Mouse (Mus musculus) layer of hippocampus, postnatal 36 days (tissue): ENCODE data around the gene Ptpdc1. TPM values are rescaled to one million over a fixed set of nuclear protein-coding genes. Genes with fewer than 3 reads are reported as not detected.
A peak's percentile ranks its signal among the peaks of the same experiment; 100 is the strongest.

Experiments
- DNase-seq, 2 experiments: peaks; one replicate each; pipeline ENCODE4 v3.0.0; 2022
- microRNA-seq, 2 experiments: library from miRNA; unstranded; fragments of <30 nt; microRNA quantifications; one replicate each; pipeline ENCODE4 v1.2.0; 2021
- total RNA-seq, 2 experiments: library from RNA; stranded (reverse); gene quantifications; 2 replicates each; pipeline ENCODE4 v1.2.3; 2021

Gene Ptpdc1
- total RNA-seq, 2 experiments from 2014 or later = 42.5 to 47.1 TPM

DNA sequence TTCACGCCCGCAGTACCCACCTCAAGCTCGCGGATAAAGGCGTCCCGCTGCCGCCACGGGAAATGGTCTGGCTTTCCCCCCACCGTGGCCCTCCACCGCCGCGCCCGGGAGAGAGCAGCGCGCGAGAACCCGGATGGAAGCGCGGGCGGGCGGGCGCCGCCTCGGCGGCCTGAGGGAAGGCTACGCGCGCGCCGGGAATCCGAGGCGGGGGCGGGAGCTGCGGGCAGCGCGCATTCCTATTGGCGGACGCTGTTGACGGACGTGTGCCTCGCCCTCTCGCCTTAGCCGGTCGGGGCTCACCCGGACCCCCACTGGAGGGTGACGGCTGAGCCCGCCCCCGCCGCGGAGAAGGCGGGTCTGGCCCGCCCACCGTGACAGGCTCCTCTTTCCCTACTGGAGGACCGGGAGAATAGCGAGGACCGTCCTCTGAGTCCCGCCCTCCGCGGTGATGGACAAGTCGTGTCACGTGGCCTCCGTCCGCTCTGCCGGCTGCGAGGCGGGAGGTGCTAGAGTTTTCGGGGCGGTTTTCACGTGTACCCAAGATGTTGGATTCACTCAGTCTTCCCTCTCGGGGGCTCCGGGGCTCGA, 79.0 kb downstream of the Ptpdc1 start:
- peak; percentile 100 for DNase-seq

- peak; percentile 93 to 96 for DNase-seq
Observed at GRCm38 (mm10) chr13:48545476-48546281, 79.8 kb downstream of the Ptpdc1 start.

DNA sequence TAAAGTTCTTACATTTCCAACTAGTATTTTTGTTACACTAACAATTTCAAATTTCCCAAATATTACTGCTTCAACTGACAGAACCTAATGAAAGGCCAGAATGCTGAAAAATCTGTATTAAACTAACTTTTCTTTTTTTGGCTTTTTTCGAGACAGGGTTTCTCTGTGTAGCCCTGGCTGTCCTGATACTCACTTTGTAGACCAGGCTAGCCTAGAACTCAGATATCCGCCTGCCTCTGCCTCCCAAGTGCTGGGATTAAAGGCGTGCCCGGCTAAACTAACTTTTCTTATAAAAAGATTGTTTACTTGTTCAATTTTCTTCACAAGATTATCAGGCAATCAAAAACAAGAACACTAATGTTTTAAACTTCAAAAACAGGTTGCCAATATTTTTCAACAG, 80.6 kb downstream of the Ptpdc1 start:
- no peak for DNase-seq

GRCm38 (mm10) chr13:48544391-48544790, 81.1 kb downstream of the Ptpdc1 start:
- no peak for DNase-seq

DNA sequence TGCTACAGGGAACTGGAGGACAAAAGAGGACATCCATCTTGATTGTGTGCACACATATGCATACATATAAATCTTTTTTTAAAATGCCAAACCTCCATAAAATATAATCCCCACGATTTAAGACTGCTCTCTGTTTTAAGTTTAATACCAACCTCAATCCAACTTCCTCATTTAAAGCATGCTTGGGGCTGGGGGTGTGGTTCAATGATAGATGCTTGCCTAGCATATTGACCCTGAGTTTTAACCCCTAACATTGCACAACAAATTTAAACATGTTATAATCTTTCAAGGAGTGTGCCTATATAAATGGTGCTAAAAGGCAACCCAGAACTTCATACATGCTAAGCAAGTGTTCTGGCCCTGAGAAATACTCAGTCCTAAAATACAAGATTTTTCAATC, 85.0 kb downstream of the Ptpdc1 start:
- no peak for DNase-seq

DNA sequence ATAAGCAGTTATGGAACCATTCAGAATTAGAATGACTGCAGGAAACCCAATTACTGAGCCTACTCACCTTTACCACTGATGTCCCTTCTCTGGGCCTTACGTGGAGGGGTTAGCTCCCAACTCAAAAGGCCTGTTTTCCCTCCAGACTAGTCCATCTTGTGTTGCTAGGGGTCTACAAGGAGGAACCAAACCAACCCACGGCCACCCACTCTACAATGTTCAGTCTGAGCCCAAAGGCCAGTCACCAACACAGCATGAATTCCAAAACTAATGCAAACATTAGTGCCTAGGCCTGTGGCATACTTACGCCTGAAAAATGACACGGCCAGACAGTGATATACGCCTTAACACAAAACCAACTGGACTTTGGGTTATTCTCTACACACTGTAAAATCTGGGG, 92.0 kb downstream of the Ptpdc1 start:
- no peak for DNase-seq

GRCm38 (mm10) chr13:48531448-48531847, 94.0 kb downstream of the Ptpdc1 start:
- no peak for DNase-seq

DNA sequence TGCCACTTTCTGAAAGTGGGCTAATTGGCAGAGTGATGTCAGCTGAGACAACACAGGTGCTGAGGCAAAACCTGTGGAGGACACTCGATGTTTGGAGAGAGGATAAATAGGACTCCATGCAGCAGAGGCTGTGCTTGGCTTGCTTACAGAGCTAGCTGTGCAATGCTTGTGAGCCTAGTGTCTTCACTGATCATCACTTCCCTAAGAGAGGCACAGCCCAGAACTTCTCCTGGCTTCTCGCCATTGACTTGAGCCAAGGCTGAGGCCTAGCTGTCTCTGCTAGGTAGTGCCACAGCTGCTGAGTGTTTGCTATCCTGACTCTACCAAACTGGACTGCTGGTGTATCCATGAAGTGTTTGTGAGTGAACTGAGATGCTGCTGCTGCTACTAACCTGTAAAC, 94.8 kb downstream of the Ptpdc1 start:
- DNase-seq = no peak

DNA sequence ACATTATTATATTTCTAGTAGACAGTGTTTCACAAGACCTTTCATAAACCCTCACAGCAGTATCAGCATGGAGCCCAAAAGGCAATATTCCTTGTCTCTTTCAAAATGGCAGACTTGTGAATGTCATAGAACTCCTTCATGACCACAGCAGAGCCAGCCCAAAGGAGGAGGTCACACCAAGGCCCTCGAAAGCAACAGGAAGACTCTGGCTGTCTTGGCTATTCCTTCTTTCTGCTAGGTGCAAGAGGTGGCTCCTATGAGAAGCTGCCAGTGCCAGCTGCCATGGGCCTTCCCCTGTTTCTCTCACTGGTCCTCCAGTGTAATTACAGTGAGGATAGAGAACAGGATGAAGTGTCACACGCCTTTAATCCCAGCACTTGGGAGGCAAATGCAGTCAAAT, 96.4 kb downstream of the Ptpdc1 start:
- DNase-seq = no peak

DNA sequence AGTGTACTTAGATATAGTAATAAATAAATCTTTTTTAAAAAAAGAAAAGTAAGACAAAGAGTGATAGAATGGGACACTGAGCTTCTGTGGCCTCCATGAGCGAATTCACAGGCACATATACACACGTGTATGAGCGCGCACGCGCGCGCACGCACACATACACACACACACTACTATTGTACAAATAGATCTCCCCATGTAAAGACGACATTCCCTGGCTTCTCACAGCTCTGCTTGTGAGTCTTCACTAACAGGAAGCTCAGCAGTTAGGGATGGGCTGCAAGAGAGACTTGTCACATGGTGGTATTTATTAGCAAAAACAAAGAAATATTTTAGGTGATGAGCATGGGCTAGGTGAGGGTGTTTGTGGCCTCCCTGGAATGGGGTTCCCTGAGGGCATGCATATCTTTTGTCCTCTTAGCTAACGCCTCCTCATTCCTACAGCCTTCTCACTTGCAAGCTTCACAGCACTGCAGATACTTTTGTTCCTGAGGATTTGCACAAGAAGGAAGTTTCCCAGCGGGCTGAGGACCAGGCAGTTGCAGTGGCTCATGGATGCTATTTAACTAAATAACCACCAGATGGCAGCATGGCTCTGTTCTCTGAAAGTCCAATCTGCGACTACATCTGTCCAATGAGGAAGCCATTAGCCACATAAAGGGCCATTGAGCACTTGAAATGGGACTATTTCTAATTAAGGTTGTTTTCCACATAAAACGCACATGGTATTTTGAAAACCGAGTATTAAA, 97.2 kb downstream of the Ptpdc1 start:
- DNase-seq = peak; percentile 41 to 47

Small RNA genes lying within 50 kb of the gene (microRNA-seq; reads per million reads assigned to microRNA genes)
- gene Gm24111 (0 reads per million in 2 experiments), gene Mirlet7a-1 (267 to 369 reads per million in 2 experiments), gene Mirlet7d (17,837 to 45,355 reads per million in 2 experiments), gene Mirlet7f-1 (0 reads per million in 2 experiments)

Other genes with a start within 250 kb of the Ptpdc1 start
- 10 to 100 TPM; 23.9 to 25.1 TPM for gene Zfp169, start 112.2 kb downstream of the Ptpdc1 start, total RNA-seq
- 1 to 10 TPM; 1.7 to 1.9 TPM for gene A830005F24Rik, start 112.1 kb downstream of the Ptpdc1 start, total RNA-seq
- not detected for gene Barx1, start 37.3 kb upstream of the Ptpdc1 start, total RNA-seq
- gene Phf2, start 245.5 kb upstream of the Ptpdc1 start, total RNA-seq = 10 to 100 TPM; 37.3 to 41.4 TPM